Mouse (Mus musculus): ENCODE measurements around the gene Tagln2. TPM values are rescaled to one million over a fixed set of nuclear protein-coding genes. Genes with fewer than 3 reads are reported as not detected.

Tagln2 gene
- total RNA-seq, 2 experiments from 2014 or later, result 60.4 to 61.2 TPM

GRCm38 (mm10) chr1:172478020-172478419 is 21.8 kb upstream of the Tagln2 start:
- intact Hi-C loops (cut with DNase I; ENCODE audit: low total_unique reads), result no loop called here
- no peak for DNase-seq

DNA sequence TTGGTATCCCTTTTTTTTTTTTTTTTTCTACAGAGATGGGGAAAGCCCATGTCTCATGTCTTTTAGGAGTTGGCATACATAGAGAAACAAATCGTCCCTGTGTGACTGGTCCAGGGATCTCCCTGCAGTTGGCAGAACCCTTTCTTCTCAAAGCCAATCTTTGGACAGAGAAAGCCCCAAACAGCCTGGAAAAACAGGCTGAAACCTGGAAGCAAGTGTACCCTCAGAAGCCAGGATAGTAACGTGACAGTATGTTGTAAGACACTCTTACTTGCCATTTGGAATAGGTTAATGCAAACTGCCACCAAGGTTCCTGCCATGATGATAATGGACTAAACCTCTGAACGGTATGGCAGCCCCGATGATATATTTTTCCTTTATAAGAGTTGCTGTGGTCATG is 19.5 kb upstream of the Tagln2 start:
- intact Hi-C loops (cut with DNase I; ENCODE audit: low total_unique reads), result no loop called here

GRCm38 (mm10) chr1:172481111-172481510 is 18.7 kb upstream of the Tagln2 start:
- DNase-seq, result no peak
- intact Hi-C loops (cut with DNase I; ENCODE audit: low total_unique reads), result no loop called here

More for the DNA sequence above, 19.5 kb upstream of the Tagln2 start:
- no peak for DNase-seq

DNA sequence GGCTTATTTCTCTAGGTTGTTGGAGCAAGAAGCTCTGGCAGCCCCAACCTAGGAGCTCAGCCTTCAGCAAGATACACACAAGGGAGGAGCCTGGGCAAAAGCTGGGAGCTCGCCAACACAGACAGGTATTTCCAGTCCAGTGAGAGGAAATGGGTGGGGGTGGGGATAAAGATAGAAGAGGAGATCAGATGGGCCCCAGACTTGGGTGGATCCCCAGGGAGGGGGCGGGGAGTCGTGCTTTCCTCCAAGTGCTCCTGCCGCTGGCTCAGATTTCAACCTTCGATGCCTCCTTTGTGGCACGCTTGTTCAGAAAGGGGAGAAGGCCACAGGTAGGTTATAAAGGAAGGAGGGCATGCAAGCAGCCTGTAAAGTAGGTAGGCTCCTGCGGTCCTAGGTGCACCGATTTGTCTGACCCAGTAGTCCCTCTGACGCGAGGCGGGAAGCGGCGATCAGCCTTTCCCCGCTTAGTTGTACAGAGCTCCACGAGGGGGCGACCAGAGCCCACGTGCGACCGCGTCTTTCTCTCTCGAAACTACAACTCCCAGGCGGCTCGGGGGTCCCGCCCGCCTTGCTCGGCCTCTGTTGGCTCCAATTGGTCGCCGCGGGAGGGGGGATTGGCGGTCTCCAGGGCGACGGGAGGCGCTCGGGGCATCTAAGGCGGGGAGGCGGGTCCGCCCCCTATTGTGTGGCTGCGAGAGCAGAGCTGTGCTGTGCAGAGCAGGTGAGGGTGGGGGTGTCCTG is 18.1 kb upstream of the Tagln2 start, which contains the start of gene Igsf9:
Igsf9 (plus strand) TSS at position 249 of the 741 bp plus-strand sequence.
- intact Hi-C loops (cut with DNase I; ENCODE audit: low total_unique reads), result no loop called here
- peak; percentile 89 for DNase-seq

GRCm38 (mm10) chr1:172482518-172483360 is 17.1 kb upstream of the Tagln2 start:
- intact Hi-C loops (cut with DNase I; ENCODE audit: low total_unique reads), result no loop called here

DNA sequence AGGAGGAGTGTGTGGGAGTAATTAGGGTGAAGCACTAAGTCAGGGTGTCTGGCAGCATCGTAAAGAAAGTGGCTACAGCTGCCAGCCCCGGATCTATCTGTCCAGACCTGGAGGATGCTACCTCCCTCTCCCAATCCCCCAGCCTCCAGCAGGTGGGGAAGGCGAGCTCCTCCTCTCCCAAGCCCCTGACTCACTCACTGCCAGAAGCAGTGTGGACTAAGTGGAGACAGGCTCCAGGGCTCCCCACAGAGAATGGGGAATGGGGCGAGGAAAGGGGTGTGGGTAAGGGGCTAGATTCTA is 16.5 kb upstream of the Tagln2 start:
- DNase-seq, result no peak
- intact Hi-C loops (cut with DNase I; ENCODE audit: low total_unique reads), result no loop called here

More at GRCm38 (mm10) chr1:172482518-172483360, 17.1 kb upstream of the Tagln2 start:
- DNase-seq, result no peak

GRCm38 (mm10) chr1:172484236-172484635 is 15.6 kb upstream of the Tagln2 start:
- DNase-seq, result no peak
- intact Hi-C loops (cut with DNase I; ENCODE audit: low total_unique reads), result no loop called here

DNA sequence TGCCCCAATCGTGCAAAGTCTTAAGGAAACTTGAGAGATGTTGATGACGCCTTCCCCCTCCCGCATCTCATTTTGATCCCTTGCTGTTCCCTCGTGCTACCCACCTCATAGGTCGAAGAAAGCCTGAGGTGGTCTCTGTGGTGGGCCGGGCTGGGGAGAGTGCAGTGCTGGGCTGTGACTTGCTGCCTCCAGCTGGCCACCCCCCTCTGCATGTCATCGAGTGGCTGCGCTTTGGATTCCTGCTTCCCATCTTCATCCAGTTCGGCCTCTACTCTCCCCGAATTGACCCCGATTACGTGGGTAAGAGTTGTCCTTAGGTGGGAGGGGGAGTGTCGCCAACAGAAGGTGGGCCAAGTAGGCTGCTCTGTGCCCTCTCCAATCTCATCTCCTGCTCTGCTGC is 15.2 kb upstream of the Tagln2 start:
- no peak for DNase-seq
- intact Hi-C loops (cut with DNase I; ENCODE audit: low total_unique reads), result no loop called here

- intact Hi-C loops (cut with DNase I; ENCODE audit: low total_unique reads), result no loop called here
- DNase-seq, result no peak
Observed at GRCm38 (mm10) chr1:172485821-172486220, 14.0 kb upstream of the Tagln2 start.

GRCm38 (mm10) chr1:172486236-172486635 is 13.6 kb upstream of the Tagln2 start:
- intact Hi-C loops (cut with DNase I; ENCODE audit: low total_unique reads), result no loop called here
- DNase-seq, result no peak

DNA sequence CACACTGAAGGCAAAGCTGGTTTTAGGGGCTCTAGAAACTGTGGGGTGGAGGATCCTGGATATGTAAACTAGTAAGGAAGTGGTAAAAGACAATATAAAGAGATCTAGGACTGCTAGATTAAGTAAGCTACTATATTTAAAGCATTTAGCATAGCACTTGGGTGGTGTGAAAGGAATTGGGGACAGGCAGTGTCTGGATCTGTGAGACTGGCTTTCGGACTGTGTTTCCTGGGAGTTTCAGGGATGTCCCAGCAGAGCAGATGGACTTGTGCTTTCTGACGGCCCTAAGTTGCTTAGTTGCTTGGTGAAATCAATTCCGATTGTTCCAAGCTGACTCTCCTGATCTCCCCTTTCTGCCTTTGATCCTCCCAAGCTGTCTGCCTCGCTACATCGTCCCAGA is 13.2 kb upstream of the Tagln2 start:
- intact Hi-C loops (cut with DNase I; ENCODE audit: low total_unique reads), result no loop called here

DNA sequence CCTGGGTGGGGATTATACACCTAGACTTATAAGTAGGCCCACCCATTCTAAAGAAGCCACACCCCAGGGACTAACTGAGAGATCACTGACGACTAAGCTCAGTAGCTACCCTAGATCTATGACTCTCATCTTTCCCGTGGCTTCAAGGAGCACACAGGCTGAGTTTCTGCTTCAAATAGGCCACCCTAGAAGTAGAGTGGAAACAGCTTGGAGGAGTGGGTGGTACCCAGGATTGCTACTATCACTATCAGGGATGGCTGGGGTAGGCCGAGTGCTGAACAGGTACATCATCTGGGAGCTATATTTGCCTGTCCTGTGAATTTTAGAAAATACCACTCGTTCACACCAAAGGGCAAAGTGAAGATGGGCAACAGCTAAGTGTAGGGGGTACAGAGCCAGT is 12.0 kb upstream of the Tagln2 start:
- intact Hi-C loops (cut with DNase I; ENCODE audit: low total_unique reads), result no loop called here

More for the DNA sequence above, 13.2 kb upstream of the Tagln2 start:
- DNase-seq, result no peak

DNA sequence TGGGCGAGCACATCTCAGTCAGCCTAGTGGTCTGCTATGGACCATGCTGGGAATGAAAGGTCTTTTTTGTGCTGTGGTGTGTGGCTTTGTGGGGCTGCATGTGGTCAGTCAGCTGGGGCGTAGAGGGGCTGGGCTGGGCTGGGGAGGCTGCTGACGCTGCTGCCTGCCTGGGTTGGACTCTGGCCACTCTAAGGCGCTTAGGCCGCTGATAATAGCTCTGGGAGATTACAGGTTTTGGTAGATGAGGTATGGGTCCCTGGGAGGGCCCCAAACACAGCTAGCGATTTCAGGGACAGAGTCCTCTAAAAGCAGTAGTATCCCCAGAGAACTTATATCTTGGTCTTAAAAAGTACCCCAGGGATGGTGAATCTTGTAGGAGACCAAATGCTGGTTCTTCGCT is 11.0 kb upstream of the Tagln2 start:
- DNase-seq, result no peak
- intact Hi-C loops (cut with DNase I; ENCODE audit: low total_unique reads), result no loop called here

More for the DNA sequence above, 12.0 kb upstream of the Tagln2 start:
- DNase-seq, result no peak

DNA sequence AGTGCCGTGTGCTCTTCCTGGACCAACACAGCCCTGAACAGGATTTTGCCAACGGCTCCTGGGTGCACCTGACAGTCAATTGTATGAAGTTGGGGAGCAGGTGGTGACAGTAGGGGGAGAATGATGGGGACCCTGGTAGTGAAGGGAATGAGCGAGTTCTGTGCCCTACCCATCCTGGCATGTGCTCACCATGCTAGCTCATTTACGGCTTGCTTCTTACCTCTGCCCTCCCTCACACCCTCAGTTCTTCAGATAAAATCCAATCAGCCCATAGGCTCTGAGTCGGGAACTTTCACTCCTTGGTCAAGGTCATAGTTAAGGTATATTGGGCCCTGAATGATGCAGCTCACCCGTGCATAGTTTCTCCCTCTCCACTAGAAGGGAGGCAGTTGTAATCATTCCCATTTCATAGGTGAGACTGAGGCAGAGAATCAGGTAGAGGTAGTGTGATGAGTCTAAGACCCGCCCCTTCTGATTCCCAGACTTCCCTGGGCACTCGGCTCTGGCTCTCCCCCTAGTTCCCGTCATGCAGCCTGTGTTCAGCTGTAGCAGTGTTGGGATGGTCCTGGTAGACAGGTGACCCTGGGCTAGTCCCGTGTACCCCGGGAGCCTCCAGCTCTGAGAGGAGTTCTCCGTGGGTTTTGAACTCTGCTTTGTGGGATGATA is 10.1 kb upstream of the Tagln2 start:
- intact Hi-C loops (cut with DNase I; ENCODE audit: low total_unique reads), result loop anchor here (2.0 kb wide), 1 partner anchor 77 kb away; no protein-coding TSS in a partner anchor
- no peak for DNase-seq

DNA sequence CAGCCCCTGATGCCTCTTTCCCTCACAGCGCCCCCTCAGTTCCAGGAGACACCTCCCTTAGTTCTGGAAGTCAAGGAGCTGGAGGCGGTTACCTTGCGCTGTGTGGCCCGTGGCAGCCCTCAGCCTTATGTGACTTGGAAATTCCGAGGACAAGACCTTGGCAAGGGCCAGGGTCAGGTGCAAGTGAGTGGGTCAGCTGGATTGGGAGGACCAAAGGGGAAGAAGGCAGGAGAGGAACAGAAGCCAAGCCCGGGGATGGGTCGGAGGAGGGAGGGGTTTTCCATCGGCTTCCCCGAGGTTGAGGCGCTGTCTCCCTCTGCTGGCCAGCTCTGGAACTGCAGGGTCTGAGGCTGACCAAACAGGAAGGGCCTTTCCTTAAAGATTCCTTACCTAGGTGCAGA is 9.6 kb upstream of the Tagln2 start:
- intact Hi-C loops (cut with DNase I; ENCODE audit: low total_unique reads), result loop anchor here (2.0 kb wide), 1 partner anchor 77 kb away; no protein-coding TSS in a partner anchor
- peak; percentile 88 for DNase-seq

DNA sequence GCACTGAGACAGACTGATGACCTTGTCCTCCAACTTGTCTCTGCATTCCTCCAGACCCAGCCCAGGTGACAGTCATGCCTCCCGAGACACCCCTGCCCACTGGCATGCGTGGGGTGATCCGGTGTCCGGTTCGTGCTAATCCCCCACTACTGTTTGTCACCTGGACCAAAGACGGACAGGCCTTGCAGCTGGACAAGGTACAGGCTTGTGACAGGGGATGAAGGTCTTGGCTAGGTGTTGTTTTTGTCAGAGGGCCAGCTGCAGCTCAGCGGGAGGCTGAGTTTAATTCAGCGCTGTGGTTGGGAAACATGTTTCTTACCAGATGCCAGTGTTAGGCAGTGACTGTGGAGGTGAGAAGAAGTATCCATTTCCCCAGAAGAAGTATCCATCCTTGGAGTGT is 7.8 kb upstream of the Tagln2 start:
- intact Hi-C loops (cut with DNase I; ENCODE audit: low total_unique reads), result no loop called here
- no peak for DNase-seq

DNA sequence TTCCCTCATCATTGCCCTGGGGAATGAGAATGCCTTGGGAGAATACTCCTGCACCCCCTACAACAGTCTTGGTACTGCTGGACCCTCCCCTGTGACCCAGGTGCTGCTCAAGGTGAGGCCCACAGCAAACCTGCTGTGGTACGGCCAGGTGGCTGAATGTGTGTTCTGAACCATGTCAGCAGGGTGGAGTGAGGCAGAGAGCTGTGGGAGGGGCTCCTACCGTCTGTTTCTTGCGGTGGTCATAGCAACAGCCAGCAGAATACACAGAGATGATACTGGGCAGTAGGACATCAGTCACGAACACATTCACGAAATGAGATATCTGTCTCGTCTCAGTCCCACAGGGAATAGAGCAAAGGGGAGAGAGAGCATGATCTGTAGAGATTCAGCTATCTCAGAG is 6.3 kb upstream of the Tagln2 start:
- no peak for DNase-seq
- intact Hi-C loops (cut with DNase I; ENCODE audit: low total_unique reads), result no loop called here

- no peak for DNase-seq
- intact Hi-C loops (cut with DNase I; ENCODE audit: low total_unique reads), result no loop called here
Observed at GRCm38 (mm10) chr1:172496030-172496429, 3.8 kb upstream of the Tagln2 start.

- DNase-seq, result no peak
- intact Hi-C loops (cut with DNase I; ENCODE audit: low total_unique reads), result no loop called here
Observed at GRCm38 (mm10) chr1:172497428-172497827, 2.4 kb upstream of the Tagln2 start.
